Mouse (Mus musculus): ENCODE measurements around the gene Slfn9. TPM values are rescaled to one million over a fixed set of nuclear protein-coding genes. Genes with fewer than 3 reads are reported as not detected.
"Not testable (repeated sequence)": the region's sequence is repeated elsewhere in the genome, so short reads cannot be mapped to it uniquely, and the experiment has no call there.

Gene Slfn9
- polyA plus RNA-seq (2016; fragmentation: Nextera tagmentation; extraction: Ambion mirVana): 12.6 and 17.8 TPM in 2 replicates

DNA sequence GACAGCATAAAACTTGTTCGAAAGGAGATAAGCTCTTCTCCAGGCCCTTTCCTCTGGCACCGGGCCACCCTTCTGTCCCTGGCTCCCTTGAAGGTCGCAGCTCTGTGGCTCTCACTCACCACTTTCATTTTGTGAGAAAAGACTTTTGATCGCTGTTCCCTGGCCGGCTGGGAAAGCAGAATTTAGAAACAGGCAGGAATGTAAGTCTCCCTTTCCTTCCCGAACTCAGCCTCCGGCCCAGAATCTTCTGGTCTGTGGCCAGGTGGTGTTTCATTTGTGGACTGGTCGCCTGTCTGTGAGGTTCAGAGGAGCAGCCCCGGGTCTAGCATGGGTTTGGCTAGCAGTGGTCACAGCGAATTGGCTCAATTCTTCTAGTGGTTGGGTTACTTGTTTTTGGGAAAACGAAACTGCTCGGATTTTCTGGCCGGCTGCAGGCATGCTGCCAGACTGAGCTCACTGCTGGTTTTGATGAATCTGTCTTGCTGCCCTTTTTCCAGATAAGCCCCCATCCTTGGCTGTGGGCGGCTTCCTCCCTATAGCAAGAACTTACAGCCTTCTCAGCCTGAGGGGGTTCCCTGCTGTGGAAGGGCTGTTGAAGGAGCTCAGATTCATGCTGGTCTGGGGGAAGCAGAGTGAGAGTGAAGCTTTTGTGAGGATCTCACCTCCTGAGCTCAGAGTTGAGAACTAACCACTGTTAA is at the start of gene Slfn9:
Slfn9 (minus strand) TSS at position 362 of the 698 bp plus-strand sequence.
- WGBS: 3% methylated on average over 14 of the region's 14 CpGs
- H3K9me3 ChIP-seq: no peaks in the 10 kb centered on the region
- peaks cover 12% of the 10 kb centered on the region for H3K4me1 ChIP-seq
- no peaks in the 10 kb centered on the region for H3K27me3 ChIP-seq (ENCODE audit: insufficient read depth, poor library complexity, severe bottlenecking)
- peaks cover 6% of the 10 kb centered on the region; the same call in 1 of the 2 replicates for H3K36me3 ChIP-seq
- peak within 1 kb of the TSS; percentile 65 for H3K4me3 ChIP-seq
- peak; percentile 79 for DNase-seq (ENCODE audit: low spot score)
- peak within 1 kb of the TSS; percentile 86 for H3K27ac ChIP-seq

DNA sequence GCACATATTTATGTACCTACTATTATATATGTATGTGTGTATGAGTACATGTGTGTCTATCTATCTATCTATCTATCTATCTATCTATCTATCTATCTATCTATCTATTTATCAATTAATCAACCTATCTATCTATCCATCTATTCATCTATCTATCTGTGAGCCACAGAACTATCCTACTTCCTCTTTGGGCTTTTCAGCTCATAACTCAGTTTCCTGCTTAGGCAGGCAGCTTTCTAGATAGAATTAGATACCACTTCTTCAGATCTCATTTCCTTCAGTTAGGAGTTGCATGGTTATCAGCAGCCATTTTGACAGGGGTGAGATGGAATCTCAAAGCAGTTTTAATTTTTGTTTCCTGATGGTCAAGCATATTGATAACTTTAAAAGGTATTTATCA is 49.4 kb upstream of the Slfn9 start:
- H3K36me3 ChIP-seq: no peaks in the 10 kb centered on the region
- DNase-seq (ENCODE audit: low spot score): no peak
- no peaks in the 10 kb centered on the region for H3K27me3 ChIP-seq (ENCODE audit: insufficient read depth, poor library complexity, severe bottlenecking)
- H3K4me1 ChIP-seq: peaks cover 2% of the 10 kb centered on the region; the same call in 1 of the 2 replicates
- H3K9me3 ChIP-seq: no peaks in the 10 kb centered on the region
- H3K4me3 ChIP-seq: no peak overlapping the region
- no peak overlapping the region for H3K27ac ChIP-seq

DNA sequence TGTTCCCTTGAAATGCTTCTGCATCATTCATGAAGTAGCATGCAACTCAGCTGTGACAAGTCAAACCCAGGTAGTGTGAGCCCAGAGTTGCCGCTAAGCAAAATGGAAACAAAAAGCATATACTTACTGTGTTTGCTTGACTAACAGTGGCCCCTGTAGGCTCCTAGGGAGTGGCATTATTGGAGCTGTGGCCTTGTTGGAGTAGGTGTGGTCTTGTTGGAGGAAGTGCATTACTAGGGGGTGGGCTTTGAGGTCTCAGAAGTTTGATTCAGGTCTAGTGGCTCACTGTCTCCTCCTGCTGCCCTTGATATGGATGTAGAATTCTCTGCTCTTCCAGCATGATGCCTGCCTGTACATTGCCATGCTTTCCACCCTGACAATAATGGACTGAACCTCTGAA is 48.7 kb upstream of the Slfn9 start:
- Histone ChIP-seq H3K4me1 (peaks cover 2% of the 10 kb centered on the region; the same call in 1 of the 2 replicates), H3K27me3 (ENCODE audit: insufficient read depth, poor library complexity, severe bottlenecking) (no peaks in the 10 kb centered on the region), H3K27ac (no peak overlapping the region), H3K4me3 (peak overlapping the region; percentile 50), H3K9me3 (no peaks in the 10 kb centered on the region), H3K36me3 (no peaks in the 10 kb centered on the region)
- WGBS: 16% methylated on average over 1 of the region's 1 CpGs
- no peak for DNase-seq (ENCODE audit: low spot score)

DNA sequence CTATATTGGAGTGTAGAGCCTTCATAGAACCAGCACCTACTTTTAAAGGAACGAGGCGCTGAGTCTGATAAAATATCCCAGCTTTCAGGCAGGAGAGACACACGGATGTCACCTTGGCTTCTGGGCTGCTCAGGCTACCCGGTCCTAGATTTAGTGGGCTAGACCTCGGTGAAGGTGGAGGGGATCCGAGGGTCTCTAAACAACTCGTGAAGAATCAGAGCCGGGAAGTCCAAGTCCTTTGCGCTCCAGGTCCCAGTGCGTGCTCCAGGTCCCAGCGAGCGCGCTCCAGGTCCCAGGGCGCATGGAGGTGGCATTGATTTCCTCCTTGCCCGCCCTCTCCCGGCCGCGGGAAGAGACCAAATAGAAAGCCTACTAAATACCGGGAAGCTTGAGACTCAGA is 48.2 kb upstream of the Slfn9 start:
- H3K4me1 ChIP-seq: peaks cover 2% of the 10 kb centered on the region; the same call in 1 of the 2 replicates
- 10% methylated on average over 19 of the region's 19 CpGs for whole genome bisulfite sequencing
- no peaks in the 10 kb centered on the region for H3K36me3 ChIP-seq
- no peak for DNase-seq (ENCODE audit: low spot score)
- no peaks in the 10 kb centered on the region for H3K9me3 ChIP-seq
- 0 out of 2 replicates have a peak overlapping the region, but pooled peaks have one; percentile 19 for H3K27ac ChIP-seq
- no peaks in the 10 kb centered on the region for H3K27me3 ChIP-seq (ENCODE audit: insufficient read depth, poor library complexity, severe bottlenecking)
- H3K4me3 ChIP-seq: peak overlapping the region; percentile 50

DNA sequence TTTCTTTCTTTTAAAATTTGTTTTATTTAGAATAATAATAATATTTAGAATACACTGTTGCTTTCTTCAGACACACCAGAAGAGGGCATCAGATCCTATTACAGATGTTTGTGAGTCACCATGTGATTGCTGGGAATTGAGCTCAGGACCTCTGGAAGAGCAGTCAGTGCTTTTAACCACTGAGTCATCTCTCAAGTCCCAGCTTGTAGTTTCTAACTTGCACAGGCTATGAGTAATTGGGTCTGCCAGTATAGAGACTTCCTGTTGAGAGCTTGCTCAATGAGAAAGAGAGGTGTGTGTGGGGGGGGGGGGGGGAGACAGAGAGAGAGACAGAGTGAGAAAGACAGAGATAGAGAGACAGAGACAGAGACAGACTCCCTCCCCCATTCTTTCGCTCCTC is 47.5 kb upstream of the Slfn9 start:
- H3K27me3 ChIP-seq (ENCODE audit: insufficient read depth, poor library complexity, severe bottlenecking): no peaks in the 10 kb centered on the region
- H3K9me3 ChIP-seq: no peaks in the 10 kb centered on the region
- H3K36me3 ChIP-seq: no peaks in the 10 kb centered on the region
- H3K27ac ChIP-seq: no peak overlapping the region
- whole genome bisulfite sequencing: 78% methylated on average over 1 of the region's 1 CpGs
- DNase-seq (ENCODE audit: low spot score): no peak
- H3K4me3 ChIP-seq: peak overlapping the region; percentile 50; the same call in 1 of the 2 replicates
- peaks cover 2% of the 10 kb centered on the region; the same call in 1 of the 2 replicates for H3K4me1 ChIP-seq

DNA sequence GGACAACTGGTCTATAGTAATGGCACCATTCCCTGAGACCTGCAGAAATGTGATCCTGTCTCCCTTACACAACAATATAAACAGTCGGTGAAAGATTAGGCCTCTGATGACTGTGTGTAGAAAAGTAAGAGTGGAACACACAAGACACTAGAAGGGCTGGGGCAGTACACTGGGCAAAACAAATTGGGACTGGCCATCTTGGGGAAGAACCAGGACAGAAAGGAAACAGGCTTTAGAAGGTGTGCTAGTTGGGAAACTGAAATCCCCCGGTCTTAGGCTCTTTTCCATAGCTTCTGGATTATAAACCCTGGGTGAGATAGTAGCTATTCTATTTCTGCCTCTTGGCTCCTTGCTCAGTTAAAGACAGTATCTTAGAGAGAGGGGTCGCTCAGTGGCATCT is 47.1 kb upstream of the Slfn9 start:
- not testable (repeated sequence) for H3K4me1 ChIP-seq; H3K4me3 ChIP-seq; H3K27me3 ChIP-seq (ENCODE audit: insufficient read depth, poor library complexity, severe bottlenecking); H3K27ac ChIP-seq; DNase-seq (ENCODE audit: low spot score); H3K9me3 ChIP-seq; H3K36me3 ChIP-seq
- WGBS: 74% methylated on average over 3 of the region's 3 CpGs

DNA sequence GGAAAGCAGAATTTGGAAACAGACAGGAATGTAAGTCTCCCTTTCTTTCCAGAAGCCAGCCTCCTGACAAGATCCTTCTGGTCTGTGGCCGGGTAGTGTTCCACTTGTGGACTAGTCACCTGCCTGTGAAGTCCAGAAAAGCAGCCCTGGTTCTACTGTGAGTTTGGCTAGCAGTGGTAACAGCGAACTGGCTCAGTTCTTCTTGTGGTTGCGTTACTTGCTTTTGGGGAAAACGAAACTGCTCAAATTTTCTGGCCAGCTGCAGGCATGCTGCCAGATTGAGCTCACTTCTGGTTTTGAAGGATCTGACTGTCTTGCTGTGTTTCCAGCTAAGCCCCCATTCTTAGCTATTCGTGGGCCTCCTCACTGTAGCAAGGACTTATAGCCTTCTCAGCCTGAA is 29.0 kb upstream of the Slfn9 start, which contains the start of gene Slfn8:
Slfn8 (minus strand) TSS at position 190 of the 400 bp plus-strand sequence.
- Histone ChIP-seq H3K4me3 (no peak within 1 kb of the TSS), H3K9me3 (no peaks in the 10 kb centered on the region), H3K36me3 (no peaks in the 10 kb centered on the region), H3K27me3 (ENCODE audit: insufficient read depth, poor library complexity, severe bottlenecking) (no peaks in the 10 kb centered on the region), H3K27ac (no peak within 1 kb of the TSS), H3K4me1 (no peaks in the 10 kb centered on the region)
- DNase-seq (ENCODE audit: low spot score): no peak
- 80% methylated on average over 5 of the region's 5 CpGs for WGBS

DNA sequence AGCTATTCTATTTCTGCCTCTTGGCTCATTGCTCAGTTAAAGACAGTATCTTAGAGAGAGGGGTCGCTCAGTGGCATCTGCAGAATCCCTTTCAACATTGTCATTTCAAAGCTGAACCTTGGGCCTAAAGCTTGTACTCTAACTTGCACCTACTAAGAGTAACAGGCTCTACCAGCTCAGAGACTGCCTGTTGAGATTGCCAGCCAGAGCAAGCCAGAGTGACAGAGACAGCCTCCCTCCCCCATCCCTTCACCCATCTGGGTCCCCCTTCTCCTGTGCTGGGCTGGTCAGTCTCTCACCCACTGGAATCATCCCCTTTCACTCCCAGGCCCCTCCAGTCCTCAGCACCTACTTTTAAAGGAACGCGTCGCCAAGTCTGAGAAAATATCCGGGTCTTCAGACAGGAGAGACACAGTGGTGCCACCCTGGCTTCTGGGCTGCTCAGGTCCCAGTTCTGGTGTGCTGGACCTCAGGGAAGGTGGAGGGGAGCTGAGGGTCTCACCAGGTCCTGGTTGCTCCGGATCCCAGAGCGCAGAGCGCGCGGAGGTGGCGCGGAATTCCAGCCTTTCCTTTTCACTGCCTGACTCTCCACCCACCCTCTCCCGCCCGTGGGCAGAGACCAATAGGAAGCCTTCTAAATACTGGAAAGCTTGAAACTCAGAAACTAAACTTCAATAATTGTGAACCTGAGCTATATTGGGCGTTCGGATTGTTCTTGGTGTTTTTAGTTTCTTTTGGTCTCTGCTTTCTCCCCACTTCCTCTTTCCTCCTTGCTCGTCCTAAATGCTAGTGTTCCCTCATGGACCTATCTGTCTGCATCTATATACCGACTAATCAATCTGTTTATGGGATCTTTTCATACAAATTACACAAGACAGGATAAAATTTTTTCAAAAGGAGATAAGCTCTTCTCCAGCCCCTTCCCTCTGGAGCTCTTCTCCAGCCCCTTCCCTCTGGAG is 28.2 kb upstream of the Slfn9 start:
- 71% methylated on average over 18 of the region's 18 CpGs for WGBS
- H3K27ac ChIP-seq; H3K9me3 ChIP-seq; DNase-seq (ENCODE audit: low spot score); H3K36me3 ChIP-seq; H3K4me1 ChIP-seq; H3K4me3 ChIP-seq; H3K27me3 ChIP-seq (ENCODE audit: insufficient read depth, poor library complexity, severe bottlenecking): not testable (repeated sequence)

DNA sequence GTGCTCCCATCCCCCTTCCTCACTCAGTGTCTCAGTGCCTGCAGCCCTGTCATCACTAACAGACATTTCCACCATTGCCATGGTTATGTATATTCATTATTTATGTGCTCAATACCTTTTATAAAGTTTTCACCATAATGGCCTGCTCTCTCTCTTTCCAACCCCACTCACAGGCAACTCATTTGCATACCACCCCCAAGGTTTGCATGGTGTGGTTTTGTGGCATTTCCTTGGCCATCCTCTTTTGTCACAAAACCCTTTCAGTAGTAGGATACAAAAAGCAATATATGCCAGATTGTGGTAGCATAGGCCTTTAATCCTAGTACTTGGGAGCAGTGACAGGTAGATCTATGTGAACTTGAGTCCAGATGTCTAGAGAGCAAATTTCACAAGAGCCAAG is 24.5 kb upstream of the Slfn9 start:
- Histone ChIP-seq H3K9me3 (no peaks in the 10 kb centered on the region), H3K27ac (no peak overlapping the region), H3K27me3 (ENCODE audit: insufficient read depth, poor library complexity, severe bottlenecking) (no peaks in the 10 kb centered on the region), H3K4me3 (no peak overlapping the region), H3K36me3 (no peaks in the 10 kb centered on the region), H3K4me1 (no peaks in the 10 kb centered on the region)
- DNase-seq (ENCODE audit: low spot score): no peak

DNA sequence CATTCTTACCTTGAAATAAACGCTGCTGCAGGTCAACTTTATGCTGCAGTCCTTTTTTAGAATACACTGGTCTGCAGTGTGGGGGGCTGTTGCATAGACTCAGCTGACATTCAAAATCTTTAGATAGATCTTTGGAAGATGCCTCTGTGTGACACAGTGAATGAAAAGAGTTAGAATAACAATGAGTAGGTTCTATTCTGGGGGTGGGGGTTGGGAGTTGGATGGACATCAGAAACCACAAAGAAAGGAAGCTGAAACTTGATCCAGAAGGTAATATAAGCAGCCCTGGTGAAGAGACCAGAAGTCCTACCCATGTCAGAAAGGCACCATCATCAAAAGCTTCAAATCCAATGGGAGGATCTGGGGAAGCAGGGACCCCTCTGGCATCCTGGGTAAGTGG is 21.7 kb upstream of the Slfn9 start:
- WGBS: 90% methylated on average over 1 of the region's 1 CpGs
- Histone ChIP-seq H3K27me3 (ENCODE audit: insufficient read depth, poor library complexity, severe bottlenecking) (no peaks in the 10 kb centered on the region), H3K9me3 (no peaks in the 10 kb centered on the region), H3K4me3 (no peak overlapping the region), H3K36me3 (no peaks in the 10 kb centered on the region), H3K27ac (no peak overlapping the region), H3K4me1 (no peaks in the 10 kb centered on the region)
- DNase-seq (ENCODE audit: low spot score): no peak

DNA sequence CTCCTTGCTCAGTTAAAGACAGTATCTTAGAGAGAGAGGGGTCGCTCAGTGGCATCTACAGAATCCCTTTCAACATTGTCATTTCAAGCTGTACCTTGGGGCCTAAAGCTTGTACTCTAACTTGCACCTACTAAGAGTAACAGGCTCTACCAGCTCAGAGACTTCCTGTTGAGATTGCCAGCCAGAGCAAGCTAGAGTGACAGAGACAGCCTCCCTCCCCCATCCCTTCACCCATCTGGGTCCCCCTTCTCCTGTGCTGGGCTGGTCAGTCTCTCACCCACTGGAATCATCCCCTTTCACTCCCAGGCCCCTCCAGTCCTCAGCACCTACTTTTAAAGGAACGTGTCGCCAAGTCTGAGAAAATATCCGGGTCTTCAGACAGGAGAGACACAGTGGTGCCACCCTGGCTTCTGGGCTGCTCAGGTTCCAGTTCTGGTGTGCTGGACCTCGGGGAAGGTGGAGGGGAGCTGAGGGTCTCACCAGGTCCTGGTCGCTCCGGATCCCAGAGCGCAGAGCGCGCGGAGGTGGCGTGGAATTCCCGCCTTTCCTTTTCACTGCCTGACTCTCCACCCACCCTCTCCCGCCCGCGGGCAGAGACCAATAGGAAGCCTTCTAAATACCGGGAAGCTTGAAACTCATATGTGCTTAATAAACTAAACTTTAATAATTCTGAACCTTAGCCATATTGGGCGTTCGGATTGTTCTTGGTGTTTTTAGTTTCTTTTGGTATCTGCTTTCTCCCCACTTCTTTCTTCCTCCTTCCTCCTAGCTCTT is 831 bp downstream of the Slfn9 start:
- peak; percentile 82 for DNase-seq (ENCODE audit: low spot score)
- Histone ChIP-seq H3K27ac (peak overlapping the region; percentile 86), H3K4me3 (peak overlapping the region; percentile 65), H3K4me1 (peaks cover 12% of the 10 kb centered on the region), H3K36me3 (peaks cover 11% of the 10 kb centered on the region)
- 4% methylated on average over 19 of the region's 19 CpGs for WGBS
- H3K9me3 ChIP-seq; H3K27me3 ChIP-seq (ENCODE audit: insufficient read depth, poor library complexity, severe bottlenecking): not testable (repeated sequence)

DNA sequence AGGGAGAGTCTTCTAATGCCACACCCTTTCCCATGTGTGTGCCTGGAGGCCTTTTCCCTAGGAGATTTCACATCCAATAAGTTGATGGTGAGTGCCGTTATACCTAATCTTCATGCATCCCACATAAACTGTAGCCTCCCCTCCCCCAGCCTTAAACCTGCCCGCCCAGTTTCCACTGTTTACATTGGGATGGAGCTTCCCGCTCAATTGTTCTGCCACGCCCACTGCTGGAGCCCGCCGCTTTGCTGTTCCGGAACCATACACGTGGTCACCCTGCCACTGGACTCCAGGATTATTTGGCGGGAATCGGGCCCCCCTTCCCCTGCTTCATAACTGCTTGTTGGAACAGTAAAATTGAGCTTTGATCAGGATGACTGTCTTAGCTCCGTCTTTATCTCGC is 2.3 kb downstream of the Slfn9 start:
- Histone ChIP-seq H3K4me1 (peaks cover 12% of the 10 kb centered on the region), H3K27ac (no peak overlapping the region), H3K27me3 (ENCODE audit: insufficient read depth, poor library complexity, severe bottlenecking) (no peaks in the 10 kb centered on the region), H3K9me3 (no peaks in the 10 kb centered on the region), H3K4me3 (peak overlapping the region; percentile 65; the same call in 1 of the 2 replicates), H3K36me3 (peaks cover 23% of the 10 kb centered on the region)
- no peak for DNase-seq (ENCODE audit: low spot score)
- 27% methylated on average over 12 of the region's 12 CpGs for WGBS

Measured in heart, embryonic 10.5 days (tissue).